Mouse (Mus musculus) cerebellum, postnatal 4 days (tissue): ENCODE measurements around the gene Epha7.

Experiments used
- DNase-seq, 2 experiments: peaks; one replicate each; pipeline ENCODE4 v3.0.0; 2022; ENCODE audit warnings: low spot score in 2 of 2, mixed read lengths in 1 of 2

Gene Epha7

GRCm38 (mm10) chr4:28899783-28900182, 86.9 kb downstream of the Epha7 start:
- no peak for DNase-seq

- DNase-seq: peak in 1 of 2 experiments; percentile 2
Measured at GRCm38 (mm10) chr4:28901496-28901895, 88.6 kb downstream of the Epha7 start.

- peak in 1 of 2 experiments; percentile 15 for DNase-seq
Measured at GRCm38 (mm10) chr4:28902004-28902704, 89.2 kb downstream of the Epha7 start.

- DNase-seq: no peak
Measured at GRCm38 (mm10) chr4:28906985-28907384, 94.1 kb downstream of the Epha7 start.

GRCm38 (mm10) chr4:28910127-28910526, 97.2 kb downstream of the Epha7 start:
- DNase-seq: no peak

- no peak for DNase-seq
Measured at GRCm38 (mm10) chr4:28912028-28912427, 99.1 kb downstream of the Epha7 start.

- DNase-seq: no peak
Measured at GRCm38 (mm10) chr4:28913613-28914012, 100.7 kb downstream of the Epha7 start.

- DNase-seq: no peak
Measured at GRCm38 (mm10) chr4:28920645-28921044, 107.7 kb downstream of the Epha7 start.

GRCm38 (mm10) chr4:28926072-28926471, 113.1 kb downstream of the Epha7 start:
- no peak for DNase-seq

GRCm38 (mm10) chr4:28933431-28933830, 120.5 kb downstream of the Epha7 start:
- no peak for DNase-seq

GRCm38 (mm10) chr4:28934802-28935201, 121.9 kb downstream of the Epha7 start:
- no peak for DNase-seq

GRCm38 (mm10) chr4:28935567-28935966, 122.6 kb downstream of the Epha7 start:
- DNase-seq: peak in 1 of 2 experiments; percentile 2

- DNase-seq: no peak
Measured at GRCm38 (mm10) chr4:28940710-28941109, 127.8 kb downstream of the Epha7 start.

GRCm38 (mm10) chr4:28944237-28944636, 131.3 kb downstream of the Epha7 start:
- DNase-seq: no peak

GRCm38 (mm10) chr4:28960889-28961560, 148.1 kb downstream of the Epha7 start:
- DNase-seq: no peak

GRCm38 (mm10) chr4:28967584-28968315, 154.8 kb downstream of the Epha7 start:
- no peak for DNase-seq

- no peak for DNase-seq
Measured at GRCm38 (mm10) chr4:28998462-28999286, 185.7 kb downstream of the Epha7 start.

GRCm38 (mm10) chr4:28999287-28999595, 186.3 kb downstream of the Epha7 start:
- DNase-seq: no peak

- no peak for DNase-seq
Measured at GRCm38 (mm10) chr4:29010333-29010732, 197.4 kb downstream of the Epha7 start.
